Mouse (Mus musculus): ENCODE data around the gene Endod1. TPM values are rescaled to one million over a fixed set of nuclear protein-coding genes. Genes with fewer than 3 reads are reported as not detected.
A peak's percentile ranks its signal among the peaks of the same experiment; 100 is the strongest.

The Endod1 gene
- total and polyA plus RNA-seq, 2 experiments from 2014 or later: 5.6 to 33.6 TPM

- Histone ChIP-seq H3K4me3 (ENCODE audit: low read depth, low read length) (no peak overlapping the region), H3K27me3 (ENCODE audit: control insufficient read depth, insufficient read depth, low read length) (no peaks in the 10 kb centered on the region), H3K27ac (ENCODE audit: low read depth) (no peak overlapping the region), H3K4me1 (ENCODE audit: control insufficient read depth, insufficient read depth) (no peaks in the 10 kb centered on the region; the same call in 1 of the 2 replicates), H3K36me3 (replicated peaks; ENCODE audit: control insufficient read depth, insufficient read depth, low read length) (no peaks in the 10 kb centered on the region), H3K9me3 (replicated peaks; ENCODE audit: control insufficient read depth, low read length) (no peaks in the 10 kb centered on the region), H3K4me2 (ENCODE audit: low read depth, low read length) (no peak overlapping the region), H3K9ac (replicated peaks; ENCODE audit: low read depth, low read length) (no peak overlapping the region)
- ATAC-seq (ENCODE audit: insufficient read depth, low read depth) (no peak), DNase-seq (ENCODE audit: low spot score) (no peak)
- no peak for TF ChIP-seq EP300 (IDR thresholded peaks at IDR 0.05; ENCODE audit: low read depth)
- no peak for TF ChIP-seq CTCF (IDR thresholded peaks at IDR 0.05; ENCODE audit: low read depth)
- WGBS: 87% methylated on average over 8 of the region's 8 CpGs
Measured at GRCm38 (mm10) chr9:14362068-14362768, 19.1 kb downstream of the Endod1 start.

- ATAC-seq (ENCODE audit: insufficient read depth, low read depth): no peak
- Histone ChIP-seq H3K27ac (ENCODE audit: low read depth) (no peak overlapping the region), H3K9ac (replicated peaks; ENCODE audit: low read depth, low read length) (no peak overlapping the region), H3K4me1 (ENCODE audit: control insufficient read depth, insufficient read depth) (no peaks in the 10 kb centered on the region), H3K4me2 (ENCODE audit: low read depth, low read length) (no peak overlapping the region), H3K4me3 (ENCODE audit: low read depth, low read length) (no peak overlapping the region), H3K27me3 (ENCODE audit: control insufficient read depth, insufficient read depth, low read length) (no peaks in the 10 kb centered on the region), H3K36me3 (replicated peaks; ENCODE audit: control insufficient read depth, insufficient read depth, low read length) (no peaks in the 10 kb centered on the region), H3K9me3 (replicated peaks; ENCODE audit: control insufficient read depth, low read length) (no peaks in the 10 kb centered on the region)
- WGBS: 89% methylated on average over 4 of the region's 4 CpGs
- DNase-seq (ENCODE audit: low spot score): no peak
- peak; percentile 36 for TF ChIP-seq CTCF (IDR thresholded peaks at IDR 0.05; ENCODE audit: low read depth)
- TF ChIP-seq EP300 (IDR thresholded peaks at IDR 0.05; ENCODE audit: low read depth): no peak
Measured at GRCm38 (mm10) chr9:14357033-14357432, 24.3 kb downstream of the Endod1 start.

- H3K9me3 ChIP-seq (replicated peaks; ENCODE audit: control insufficient read depth, low read length): no peaks in the 10 kb centered on the region
- ATAC-seq (ENCODE audit: insufficient read depth, low read depth) (no peak), DNase-seq (ENCODE audit: low spot score) (no peak)
- H3K36me3 ChIP-seq (replicated peaks; ENCODE audit: control insufficient read depth, insufficient read depth, low read length): no peaks in the 10 kb centered on the region
- no peak for TF ChIP-seq CTCF (IDR thresholded peaks at IDR 0.05; ENCODE audit: low read depth)
- TF ChIP-seq EP300 (IDR thresholded peaks at IDR 0.05; ENCODE audit: low read depth): no peak
- H3K9ac ChIP-seq (replicated peaks; ENCODE audit: low read depth, low read length): no peak overlapping the region
- H3K4me2 ChIP-seq (ENCODE audit: low read depth, low read length): no peak overlapping the region
- no peak overlapping the region for H3K4me3 ChIP-seq (ENCODE audit: low read depth, low read length)
- no peak overlapping the region for H3K27ac ChIP-seq (ENCODE audit: low read depth)
- H3K4me1 ChIP-seq (ENCODE audit: control insufficient read depth, insufficient read depth): no peaks in the 10 kb centered on the region
- 75% methylated on average over 6 of the region's 6 CpGs for WGBS
- no peaks in the 10 kb centered on the region for H3K27me3 ChIP-seq (ENCODE audit: control insufficient read depth, insufficient read depth, low read length)
Measured at GRCm38 (mm10) chr9:14354852-14355251, 26.5 kb downstream of the Endod1 start.

GRCm38 (mm10) chr9:14352337-14352736, 29.0 kb downstream of the Endod1 start:
- H3K4me1 ChIP-seq (ENCODE audit: control insufficient read depth, insufficient read depth): no peaks in the 10 kb centered on the region
- 94% methylated on average over 1 of the region's 1 CpGs for WGBS
- ATAC-seq (ENCODE audit: insufficient read depth, low read depth) (no peak), DNase-seq (ENCODE audit: low spot score) (no peak)
- no peaks in the 10 kb centered on the region for H3K27me3 ChIP-seq (ENCODE audit: control insufficient read depth, insufficient read depth, low read length)
- no peak overlapping the region for H3K4me2 ChIP-seq (ENCODE audit: low read depth, low read length)
- no peaks in the 10 kb centered on the region for H3K9me3 ChIP-seq (replicated peaks; ENCODE audit: control insufficient read depth, low read length)
- H3K27ac ChIP-seq (ENCODE audit: low read depth): no peak overlapping the region
- TF ChIP-seq EP300 (IDR thresholded peaks at IDR 0.05; ENCODE audit: low read depth) (no peak), CTCF (IDR thresholded peaks at IDR 0.05; ENCODE audit: low read depth) (no peak)
- H3K9ac ChIP-seq (replicated peaks; ENCODE audit: low read depth, low read length): no peak overlapping the region
- H3K36me3 ChIP-seq (replicated peaks; ENCODE audit: control insufficient read depth, insufficient read depth, low read length): no peaks in the 10 kb centered on the region
- no peak overlapping the region for H3K4me3 ChIP-seq (ENCODE audit: low read depth, low read length)

DNA sequence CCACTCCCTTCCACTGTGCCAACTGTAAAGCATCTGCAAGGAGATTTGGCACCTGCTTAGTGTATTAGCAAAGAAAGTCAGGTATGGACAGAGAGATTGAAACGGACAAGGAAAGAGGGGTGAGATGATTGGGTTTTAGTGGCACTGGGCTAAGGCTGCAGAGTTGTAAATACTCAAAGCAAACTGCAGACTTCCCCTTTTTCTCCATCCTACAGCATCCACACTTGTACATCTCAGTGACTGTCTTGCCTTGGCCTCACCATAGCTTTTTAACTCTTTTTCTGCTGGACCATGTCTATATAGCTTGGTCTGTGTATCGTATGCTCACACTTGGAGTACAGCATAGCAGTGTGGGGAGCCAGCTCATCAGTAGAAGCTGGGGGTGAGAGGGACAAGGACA, 30.5 kb downstream of the Endod1 start:
- Histone ChIP-seq H3K4me1 (ENCODE audit: control insufficient read depth, insufficient read depth) (no peaks in the 10 kb centered on the region), H3K36me3 (replicated peaks; ENCODE audit: control insufficient read depth, insufficient read depth, low read length) (no peaks in the 10 kb centered on the region), H3K4me3 (ENCODE audit: low read depth, low read length) (no peak overlapping the region), H3K9me3 (replicated peaks; ENCODE audit: control insufficient read depth, low read length) (no peaks in the 10 kb centered on the region), H3K27me3 (ENCODE audit: control insufficient read depth, insufficient read depth, low read length) (no peaks in the 10 kb centered on the region), H3K4me2 (ENCODE audit: low read depth, low read length) (no peak overlapping the region), H3K9ac (replicated peaks; ENCODE audit: low read depth, low read length) (no peak overlapping the region), H3K27ac (ENCODE audit: low read depth) (no peak overlapping the region)
- no peak for ATAC-seq (ENCODE audit: insufficient read depth, low read depth)
- TF ChIP-seq EP300 (IDR thresholded peaks at IDR 0.05; ENCODE audit: low read depth) (no peak), CTCF (IDR thresholded peaks at IDR 0.05; ENCODE audit: low read depth) (no peak)
- WGBS: 69% methylated on average over 2 of the region's 2 CpGs
- DNase-seq (ENCODE audit: low spot score): no peak

GRCm38 (mm10) chr9:14349380-14349779, 31.9 kb downstream of the Endod1 start:
- no peak for ATAC-seq (ENCODE audit: insufficient read depth, low read depth)
- no peaks in the 10 kb centered on the region for H3K9me3 ChIP-seq (replicated peaks; ENCODE audit: control insufficient read depth, low read length)
- no peaks in the 10 kb centered on the region for H3K4me1 ChIP-seq (ENCODE audit: control insufficient read depth, insufficient read depth)
- no peaks in the 10 kb centered on the region for H3K36me3 ChIP-seq (replicated peaks; ENCODE audit: control insufficient read depth, insufficient read depth, low read length)
- H3K4me2 ChIP-seq (ENCODE audit: low read depth, low read length): no peak overlapping the region
- no peak overlapping the region for H3K4me3 ChIP-seq (ENCODE audit: low read depth, low read length)
- H3K9ac ChIP-seq (replicated peaks; ENCODE audit: low read depth, low read length): no peak overlapping the region
- DNase-seq (ENCODE audit: low spot score): no peak
- H3K27me3 ChIP-seq (ENCODE audit: control insufficient read depth, insufficient read depth, low read length): no peaks in the 10 kb centered on the region
- TF ChIP-seq EP300 (IDR thresholded peaks at IDR 0.05; ENCODE audit: low read depth) (no peak), CTCF (IDR thresholded peaks at IDR 0.05; ENCODE audit: low read depth) (no peak)
- no peak overlapping the region for H3K27ac ChIP-seq (ENCODE audit: low read depth)
- 74% methylated on average over 5 of the region's 5 CpGs for WGBS

All from heart, postnatal 0 days (tissue).